Mouse (Mus musculus) subcutaneous adipose tissue, adult 2 months (tissue): Measurements from ENCODE around the gene Samd9l. TPM values are rescaled to one million over a fixed set of nuclear protein-coding genes. Genes with fewer than 3 reads are reported as not detected.

Experiments used
- polyA plus RNA-seq: library from polyadenylated mRNA; depleted of rRNA; stranded (reverse); fragments of >200 nt; gene quantifications from 2 replicates; pipeline ENCODE4 v1.2.3, GENCODE M21; 2012; ENCODE audit warnings: low replicate concordance; rRNA removed

Gene Samd9l
- 3.8 and 4.2 TPM in 2 replicates for polyA plus RNA-seq

DNA sequence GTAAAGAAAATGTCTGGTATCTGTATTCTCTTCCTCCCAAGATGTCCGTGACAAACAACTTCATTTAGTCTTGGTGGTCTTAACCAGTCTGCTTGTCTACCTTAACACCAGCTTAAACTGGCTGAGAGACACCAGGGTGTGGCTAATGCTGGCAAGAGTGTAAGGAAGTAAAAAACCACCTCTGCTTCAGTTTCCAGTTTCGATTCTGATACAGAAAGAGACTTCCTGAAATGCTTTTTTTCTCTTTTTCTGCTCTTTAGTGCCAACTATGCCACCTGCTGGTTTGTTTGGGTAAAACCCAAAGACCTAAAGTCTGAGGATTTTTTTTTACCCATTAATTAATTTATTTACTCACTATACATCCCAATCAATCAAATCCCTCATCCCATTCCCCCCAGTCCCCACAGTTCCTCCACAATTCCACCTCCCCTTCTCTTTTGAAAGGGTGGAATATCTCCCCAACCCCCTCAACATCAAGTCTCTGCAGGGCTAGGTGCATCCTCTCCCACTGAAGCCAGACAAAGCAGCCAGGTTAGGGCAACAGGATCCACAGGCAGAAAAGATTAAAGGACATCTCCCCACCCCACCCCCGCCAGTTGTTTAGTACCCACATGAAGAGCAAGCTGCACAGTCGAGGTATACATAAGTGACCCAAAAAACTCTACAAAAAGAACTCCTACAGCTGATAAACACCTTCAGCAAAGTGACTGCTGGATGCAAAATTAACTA lies at the start of gene Samd9l:
Samd9l (minus strand) TSS at position 233 of the 729 bp plus-strand sequence.

Other genes starting within 250 kb of the Samd9l start
- 1.9 and 3.0 TPM in 2 replicates for gene Hepacam2, start 98.7 kb upstream of the Samd9l start, polyA plus RNA-seq
- 5.4 and 5.8 TPM in 2 replicates for gene Vps50, start 98.8 kb upstream of the Samd9l start, polyA plus RNA-seq